Mouse (Mus musculus) activated CD4-positive, CD25-positive, alpha-beta regulatory T cell, adult 4 months (primary cell): ENCODE measurements at regions not wholly inside any gene's neighbourhood (a gene's known extent, or its start where the extent isn't known, plus 50 kb on each side); places are given as distances from the start of the nearest gene placed in this dataset.

Experiments
- ATAC-seq: one replicate; pipeline ENCODE4 v1.8.0; 2017

- no peak for ATAC-seq
These were observed 95.0 kb upstream of the Sox5 start for GRCm38 (mm10) chr6:144876758-144877157.

- ATAC-seq, result no peak
These were observed 94.1 kb upstream of the Sox5 start for GRCm38 (mm10) chr6:144875862-144876261.

- no peak for ATAC-seq
These were observed 92.5 kb upstream of the Sox5 start for GRCm38 (mm10) chr6:144874251-144874650.

GRCm38 (mm10) chr6:144870949-144871348 lies 89.2 kb upstream of the Sox5 start:
- no peak for ATAC-seq

- no peak for ATAC-seq
These were observed 85.6 kb upstream of the Sox5 start for GRCm38 (mm10) chr6:144867333-144867732.

- ATAC-seq, result no peak
These were observed 82.2 kb upstream of the Sox5 start for GRCm38 (mm10) chr6:144864026-144864425.

GRCm38 (mm10) chr6:144863430-144863994 lies 81.7 kb upstream of the Sox5 start:
- ATAC-seq, result no peak

- ATAC-seq, result no peak
These were observed 59.7 kb upstream of the Sox5 start for GRCm38 (mm10) chr6:144841510-144841909.

GRCm38 (mm10) chr6:144839383-144839782 lies 57.6 kb upstream of the Sox5 start:
- no peak for ATAC-seq

- no peak for ATAC-seq
These were observed 52.8 kb upstream of the Sox5 start for GRCm38 (mm10) chr6:144834323-144835183.
